Mouse (Mus musculus): ENCODE results near the gene Skida1. TPM values are rescaled to one million over a fixed set of nuclear protein-coding genes. Genes with fewer than 3 reads are reported as not detected.
"Not testable (repeated sequence)": the region's sequence is repeated elsewhere in the genome, so short reads cannot be mapped to it uniquely, and the experiment has no call there.

Gene Skida1
- 6.0 and 6.4 TPM in 2 replicates for polyA plus RNA-seq (2014; fragmentation: Nextera tagmentation; extraction: Ambion mirVana)

- whole genome bisulfite sequencing (ENCODE audit: insufficient replicate concordance), result under 1% methylated on average over 17 of the region's 17 CpGs
- no peaks in the 10 kb centered on the region for H3K27me3 ChIP-seq (ENCODE audit: control insufficient read depth, insufficient read depth, low read length)
- no peak for ATAC-seq (replicated peaks; ENCODE audit: insufficient number of reproducible peaks, low FRiP score, low TSS enrichment)
Measured at GRCm38 (mm10) chr2:18048453-18049075, at the start of gene Skida1. Gene Skida1 (minus strand): TSS chr2:18049051.

DNA sequence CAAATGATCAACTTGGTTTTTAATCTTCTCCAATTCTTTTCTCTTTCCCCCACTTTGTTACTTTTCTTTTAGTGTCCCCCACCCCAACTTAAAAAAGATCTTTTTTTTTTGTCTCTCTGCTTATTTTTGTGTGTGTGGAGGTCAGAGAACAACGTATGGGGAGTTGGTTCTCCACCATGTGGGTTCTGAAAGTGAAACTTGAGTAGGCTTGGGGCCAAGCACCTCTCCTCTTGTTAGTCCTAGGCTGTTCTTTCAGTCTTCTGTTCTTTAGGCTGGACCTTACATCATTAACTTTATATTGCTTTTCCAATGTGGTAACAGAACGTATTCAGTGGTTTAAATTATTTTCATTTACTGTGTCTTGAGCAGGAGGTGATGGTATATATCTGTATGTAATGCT is 47.0 kb upstream of the Skida1 start:
- WGBS (ENCODE audit: insufficient replicate concordance), result 77% methylated on average over 2 of the region's 2 CpGs
- ATAC-seq (replicated peaks; ENCODE audit: insufficient number of reproducible peaks, low FRiP score, low TSS enrichment), result no peak
- no peak overlapping the region for H3K27ac ChIP-seq (ENCODE audit: low read depth, low read length)
- no peak overlapping the region for H3K4me2 ChIP-seq
- no peak overlapping the region for H3K4me3 ChIP-seq (ENCODE audit: low read depth, low read length)
- 0 out of 2 replicates have a peak, but pooled peaks cover 2% of the 10 kb centered on the region for H3K9me3 ChIP-seq (replicated peaks; ENCODE audit: control insufficient read depth, low read length)
- no peak overlapping the region for H3K9ac ChIP-seq (ENCODE audit: low read depth, low read length)
- no peaks in the 10 kb centered on the region for H3K4me1 ChIP-seq (ENCODE audit: control insufficient read depth, insufficient read depth, low read length)
- no peaks in the 10 kb centered on the region for H3K27me3 ChIP-seq (ENCODE audit: control insufficient read depth, insufficient read depth, low read length)
- peaks cover 24% of the 10 kb centered on the region for H3K36me3 ChIP-seq (ENCODE audit: control insufficient read depth, insufficient read depth, low read length)

More at GRCm38 (mm10) chr2:18048453-18049075, at the start of gene Skida1:
- Histone ChIP-seq H3K4me1 (ENCODE audit: control insufficient read depth, insufficient read depth, low read length) (peaks cover 6% of the 10 kb centered on the region), H3K9ac (ENCODE audit: low read depth, low read length) (peak within 1 kb of the TSS; percentile 100), H3K9me3 (replicated peaks; ENCODE audit: control insufficient read depth, low read length) (no peaks in the 10 kb centered on the region), H3K4me3 (ENCODE audit: low read depth, low read length) (peak within 1 kb of the TSS; percentile 92), H3K4me2 (peak within 1 kb of the TSS; percentile 95), H3K27ac (ENCODE audit: low read depth, low read length) (peak within 1 kb of the TSS; percentile 100), H3K36me3 (ENCODE audit: control insufficient read depth, insufficient read depth, low read length) (no peaks in the 10 kb centered on the region)

- Histone ChIP-seq H3K9me3 (replicated peaks; ENCODE audit: control insufficient read depth, low read length) (no peaks in the 10 kb centered on the region), H3K9ac (ENCODE audit: low read depth, low read length) (no peak overlapping the region), H3K4me3 (ENCODE audit: low read depth, low read length) (no peak overlapping the region), H3K36me3 (ENCODE audit: control insufficient read depth, insufficient read depth, low read length) (peaks cover 19% of the 10 kb centered on the region), H3K27ac (ENCODE audit: low read depth, low read length) (no peak overlapping the region), H3K4me2 (no peak overlapping the region), H3K27me3 (ENCODE audit: control insufficient read depth, insufficient read depth, low read length) (no peaks in the 10 kb centered on the region), H3K4me1 (ENCODE audit: control insufficient read depth, insufficient read depth, low read length) (no peaks in the 10 kb centered on the region)
- no peak for ATAC-seq (replicated peaks; ENCODE audit: insufficient number of reproducible peaks, low FRiP score, low TSS enrichment)
Measured at GRCm38 (mm10) chr2:18094319-18094718, 45.5 kb upstream of the Skida1 start.

DNA sequence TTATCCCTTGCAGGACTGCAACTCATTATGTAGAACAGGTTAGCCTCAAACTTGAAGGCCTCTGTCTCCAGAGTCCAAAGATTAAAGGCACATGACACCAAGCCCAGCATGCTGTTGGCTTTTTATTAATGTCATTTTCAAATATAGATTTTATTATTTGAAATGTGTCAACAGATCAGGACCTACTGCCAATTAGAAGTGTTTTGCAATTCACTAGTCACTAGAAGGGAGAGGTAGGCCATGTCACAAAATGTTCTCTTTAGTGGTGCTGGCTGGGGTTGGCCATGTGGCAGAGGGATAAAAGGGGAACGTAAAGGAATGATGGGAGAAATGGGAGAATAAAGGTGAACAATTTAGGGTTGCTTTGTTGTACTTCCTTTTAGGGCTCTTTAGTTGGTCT is 45.0 kb upstream of the Skida1 start:
- H3K36me3 ChIP-seq (ENCODE audit: control insufficient read depth, insufficient read depth, low read length), result peaks cover 19% of the 10 kb centered on the region
- no peak for ATAC-seq (replicated peaks; ENCODE audit: insufficient number of reproducible peaks, low FRiP score, low TSS enrichment)
- H3K27ac ChIP-seq (ENCODE audit: low read depth, low read length), result no peak overlapping the region
- H3K4me1 ChIP-seq (ENCODE audit: control insufficient read depth, insufficient read depth, low read length), result no peaks in the 10 kb centered on the region
- no peak overlapping the region for H3K9ac ChIP-seq (ENCODE audit: low read depth, low read length)
- no peaks in the 10 kb centered on the region for H3K27me3 ChIP-seq (ENCODE audit: control insufficient read depth, insufficient read depth, low read length)
- no peak overlapping the region for H3K4me2 ChIP-seq
- WGBS (ENCODE audit: insufficient replicate concordance), result 88% methylated on average over 1 of the region's 1 CpGs
- H3K4me3 ChIP-seq (ENCODE audit: low read depth, low read length), result no peak overlapping the region
- no peaks in the 10 kb centered on the region for H3K9me3 ChIP-seq (replicated peaks; ENCODE audit: control insufficient read depth, low read length)

GRCm38 (mm10) chr2:18087695-18088094 is 38.8 kb upstream of the Skida1 start:
- not testable (repeated sequence) for H3K27ac ChIP-seq (ENCODE audit: low read depth, low read length); H3K27me3 ChIP-seq (ENCODE audit: control insufficient read depth, insufficient read depth, low read length); H3K4me2 ChIP-seq; ATAC-seq (replicated peaks; ENCODE audit: insufficient number of reproducible peaks, low FRiP score, low TSS enrichment); H3K9me3 ChIP-seq (replicated peaks; ENCODE audit: control insufficient read depth, low read length); H3K9ac ChIP-seq (ENCODE audit: low read depth, low read length); H3K4me1 ChIP-seq (ENCODE audit: control insufficient read depth, insufficient read depth, low read length); H3K4me3 ChIP-seq (ENCODE audit: low read depth, low read length)
- WGBS (ENCODE audit: insufficient replicate concordance), result 98% methylated on average over 3 of the region's 3 CpGs
- H3K36me3 ChIP-seq (ENCODE audit: control insufficient read depth, insufficient read depth, low read length), result peaks cover 26% of the 10 kb centered on the region

- Histone ChIP-seq H3K4me1 (ENCODE audit: control insufficient read depth, insufficient read depth, low read length) (no peaks in the 10 kb centered on the region), H3K4me2 (no peak overlapping the region), H3K27ac (ENCODE audit: low read depth, low read length) (no peak overlapping the region), H3K36me3 (ENCODE audit: control insufficient read depth, insufficient read depth, low read length) (peaks cover 17% of the 10 kb centered on the region), H3K9ac (ENCODE audit: low read depth, low read length) (no peak overlapping the region), H3K9me3 (replicated peaks; ENCODE audit: control insufficient read depth, low read length) (no peaks in the 10 kb centered on the region), H3K4me3 (ENCODE audit: low read depth, low read length) (no peak overlapping the region), H3K27me3 (ENCODE audit: control insufficient read depth, insufficient read depth, low read length) (no peaks in the 10 kb centered on the region)
- WGBS (ENCODE audit: insufficient replicate concordance), result 96% methylated on average over 2 of the region's 2 CpGs
- no peak for ATAC-seq (replicated peaks; ENCODE audit: insufficient number of reproducible peaks, low FRiP score, low TSS enrichment)
Measured at GRCm38 (mm10) chr2:18080182-18080860, 31.5 kb upstream of the Skida1 start.

DNA sequence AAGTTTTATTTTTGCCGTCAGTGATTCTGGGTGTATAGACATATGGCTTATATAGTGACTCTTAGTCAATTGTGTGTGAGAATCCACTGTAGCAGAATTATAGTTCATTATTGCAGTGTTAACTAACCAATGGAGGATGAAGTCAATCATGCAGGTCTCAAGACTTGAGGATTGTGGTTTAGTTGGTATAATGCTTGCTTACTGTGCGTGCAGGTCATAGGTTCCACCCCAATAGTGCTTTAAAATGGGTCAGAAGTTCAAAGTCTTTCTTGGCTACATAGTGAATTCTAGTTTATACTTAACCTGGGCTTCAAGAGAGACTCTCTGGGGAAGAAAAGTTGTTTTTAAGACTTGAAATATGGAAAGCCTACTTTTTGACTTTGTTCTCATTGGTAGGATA is 23.1 kb upstream of the Skida1 start:
- WGBS (ENCODE audit: insufficient replicate concordance), result 92% methylated on average over 2 of the region's 2 CpGs
- no peak for ATAC-seq (replicated peaks; ENCODE audit: insufficient number of reproducible peaks, low FRiP score, low TSS enrichment)
- Histone ChIP-seq H3K9me3 (replicated peaks; ENCODE audit: control insufficient read depth, low read length) (no peaks in the 10 kb centered on the region), H3K36me3 (ENCODE audit: control insufficient read depth, insufficient read depth, low read length) (peaks cover 9% of the 10 kb centered on the region), H3K4me2 (no peak overlapping the region), H3K27me3 (ENCODE audit: control insufficient read depth, insufficient read depth, low read length) (no peaks in the 10 kb centered on the region), H3K4me1 (ENCODE audit: control insufficient read depth, insufficient read depth, low read length) (no peaks in the 10 kb centered on the region), H3K4me3 (ENCODE audit: low read depth, low read length) (no peak overlapping the region), H3K27ac (ENCODE audit: low read depth, low read length) (no peak overlapping the region), H3K9ac (ENCODE audit: low read depth, low read length) (no peak overlapping the region)

- no peak overlapping the region for H3K4me2 ChIP-seq
- no peaks in the 10 kb centered on the region for H3K9me3 ChIP-seq (replicated peaks; ENCODE audit: control insufficient read depth, low read length)
- H3K9ac ChIP-seq (ENCODE audit: low read depth, low read length), result no peak overlapping the region
- peaks cover 10% of the 10 kb centered on the region for H3K4me1 ChIP-seq (ENCODE audit: control insufficient read depth, insufficient read depth, low read length)
- H3K4me3 ChIP-seq (ENCODE audit: low read depth, low read length), result no peak overlapping the region
- ATAC-seq (replicated peaks; ENCODE audit: insufficient number of reproducible peaks, low FRiP score, low TSS enrichment), result no peak
- H3K27me3 ChIP-seq (ENCODE audit: control insufficient read depth, insufficient read depth, low read length), result no peaks in the 10 kb centered on the region
- peaks cover 7% of the 10 kb centered on the region; the same call in 1 of the 2 replicates for H3K36me3 ChIP-seq (ENCODE audit: control insufficient read depth, insufficient read depth, low read length)
- H3K27ac ChIP-seq (ENCODE audit: low read depth, low read length), result no peak overlapping the region
- 89% methylated on average over 4 of the region's 4 CpGs for WGBS (ENCODE audit: insufficient replicate concordance)
Measured at GRCm38 (mm10) chr2:18068071-18068796, 19.4 kb upstream of the Skida1 start.
